Mouse (Mus musculus) G1E (cell line): Measurements from ENCODE around the gene Bard1. TPM values are rescaled to one million over a fixed set of nuclear protein-coding genes. Genes with fewer than 3 reads are reported as not detected.

Source experiments
- ATAC-seq: 2 replicates; pipeline ENCODE4 v1.8.0; 2016; ENCODE audit warnings: mild to moderate bottlenecking; ENCODE audit not compliant: insufficient number of reproducible peaks, poor library complexity, low FRiP score, severe bottlenecking; ENCODE audit errors: extremely low read depth
- DNase-seq: peaks from one replicate; pipeline ENCODE4 v3.0.0; 2012; ENCODE audit warnings: low spot score
- H3K27me3 ChIP-seq: 2 replicates; pipeline ENCODE4 v1.6.1; 2012; ENCODE audit warnings: mild to moderate bottlenecking, low read length, inconsistent platforms; ENCODE audit not compliant: insufficient read depth
- H3K36me3 ChIP-seq: replicated peaks from 2 replicates; pipeline ENCODE3; 2012; ENCODE audit warnings: mild to moderate bottlenecking, inconsistent platforms
- H3K4me1 ChIP-seq: 2 replicates; pipeline ENCODE4 v1.6.1; 2012; ENCODE audit warnings: low read depth, low read length, inconsistent platforms, mixed read lengths; ENCODE audit not compliant: insufficient read depth
- H3K4me3 ChIP-seq: 2 replicates; pipeline ENCODE4 v1.5.1; 2012; ENCODE audit warnings: low read depth, mild to moderate bottlenecking, inconsistent platforms, low read length, moderate library complexity, mixed read lengths
- H3K9me3 ChIP-seq: replicated peaks from 2 replicates; pipeline ENCODE4 v1.6.1; 2012; ENCODE audit warnings: inconsistent platforms
- CTCF ChIP-seq: IDR thresholded peaks from 2 replicates; pipeline ENCODE4 v1.5.1; 2012; ENCODE audit warnings: low read depth, low read length, inconsistent platforms, mixed read lengths
- GATA1 ChIP-seq: IDR thresholded peaks from 2 replicates; pipeline ENCODE4 v1.6.1; 2012; ENCODE audit warnings: borderline replicate concordance, low read length, inconsistent platforms, mixed read lengths
- GATA2 ChIP-seq: IDR thresholded peaks from 2 replicates; pipeline ENCODE4 v1.6.1; 2012; ENCODE audit warnings: low read depth, low read length, inconsistent platforms, borderline replicate concordance
- POLR2AphosphoS5 ChIP-seq: IDR thresholded peaks from 2 replicates; pipeline ENCODE4 v1.6.1; 2012; ENCODE audit warnings: low read depth, low read length, inconsistent platforms; ENCODE audit not compliant: insufficient replicate concordance
- TAL1 ChIP-seq: conservative IDR thresholded peaks from 2 replicates; pipeline ENCODE4 v1.6.1; 2012; ENCODE audit warnings: low read depth, low read length, inconsistent platforms, mixed read lengths
- polyA plus RNA-seq: library from polyadenylated mRNA; stranded (reverse); fragments of >175 nt; gene quantifications from 2 replicates; pipeline ENCODE4 v1.2.3, GENCODE M21; 2012
- total RNA-seq, 2 experiments: library from RNA; stranded (forward) in 1 of 2; stranded (reverse) in 1 of 2; fragments of 200-1000 nt in 1 of 2; fragments of >200 nt in 1 of 2; fragmentation: Nextera tagmentation in 1 of 2; gene quantifications; 2 replicates each; pipeline ENCODE4 v1.2.3; 2014 to 2017

Bard1 gene
- total and polyA plus RNA-seq, 3 experiments = 7.9 to 82.6 (median 22.6) TPM

GRCm38 (mm10) chr1:71055454-71055853, 47.5 kb downstream of the Bard1 start:
- Histone ChIP-seq H3K4me1 (peaks cover 26% of the 10 kb centered on the region), H3K4me3 (no peak overlapping the region), H3K36me3 (peaks cover 70% of the 10 kb centered on the region), H3K9me3 (no peaks in the 10 kb centered on the region), H3K27me3 (no peaks in the 10 kb centered on the region)
- ATAC-seq = no peak
- no peak for DNase-seq
- TF ChIP-seq CTCF = no peak
- no peak for TF ChIP-seq POLR2AphosphoS5

- H3K4me1 ChIP-seq = peaks cover 34% of the 10 kb centered on the region
- TF ChIP-seq POLR2AphosphoS5 (no peak), GATA2 (no peak), CTCF (no peak), GATA1 (no peak), TAL1 (no peak)
- ATAC-seq = 0 out of 2 replicates have a peak, but pooled peaks have one; percentile 15
- H3K36me3 ChIP-seq = peaks cover 65% of the 10 kb centered on the region
- no peak overlapping the region for H3K4me3 ChIP-seq
- no peaks in the 10 kb centered on the region for H3K9me3 ChIP-seq
- H3K27me3 ChIP-seq = no peaks in the 10 kb centered on the region
- DNase-seq = no peak
Observed at GRCm38 (mm10) chr1:71052756-71053155, 50.2 kb downstream of the Bard1 start.

GRCm38 (mm10) chr1:71052252-71052651, 50.7 kb downstream of the Bard1 start:
- Histone ChIP-seq H3K9me3 (no peaks in the 10 kb centered on the region), H3K27me3 (no peaks in the 10 kb centered on the region), H3K4me3 (no peak overlapping the region), H3K36me3 (peaks cover 67% of the 10 kb centered on the region), H3K4me1 (peaks cover 34% of the 10 kb centered on the region)
- DNase-seq = no peak
- 0 out of 2 replicates have a peak, but pooled peaks have one; percentile 18 for ATAC-seq
- TF ChIP-seq GATA2 (no peak), GATA1 (no peak), CTCF (no peak), POLR2AphosphoS5 (no peak), TAL1 (no peak)

GRCm38 (mm10) chr1:71045141-71045540, 57.8 kb downstream of the Bard1 start:
- DNase-seq (peak; percentile 21), ATAC-seq (peak; percentile 92)
- TF ChIP-seq GATA1 = no peak
- TF ChIP-seq TAL1 = peak; percentile 64
- no peak for TF ChIP-seq CTCF
- no peak for TF ChIP-seq POLR2AphosphoS5
- Histone ChIP-seq H3K4me3 (no peak overlapping the region; the same call in 1 of the 2 replicates), H3K36me3 (peaks cover 56% of the 10 kb centered on the region), H3K9me3 (no peaks in the 10 kb centered on the region), H3K4me1 (peaks cover 39% of the 10 kb centered on the region), H3K27me3 (no peaks in the 10 kb centered on the region)

- Histone ChIP-seq H3K36me3 (peaks cover 59% of the 10 kb centered on the region), H3K27me3 (no peaks in the 10 kb centered on the region), H3K4me3 (no peak overlapping the region), H3K9me3 (no peaks in the 10 kb centered on the region), H3K4me1 (peaks cover 35% of the 10 kb centered on the region)
- DNase-seq (no peak), ATAC-seq (no peak)
- TF ChIP-seq GATA1 = no peak
- TF ChIP-seq TAL1 = no peak
- TF ChIP-seq CTCF = no peak
- TF ChIP-seq GATA2 = no peak
Observed at GRCm38 (mm10) chr1:71043951-71044350, 59.0 kb downstream of the Bard1 start.

- Histone ChIP-seq H3K4me3 (no peak overlapping the region; the same call in 1 of the 2 replicates), H3K36me3 (peaks cover 76% of the 10 kb centered on the region), H3K4me1 (peaks cover 21% of the 10 kb centered on the region), H3K9me3 (no peaks in the 10 kb centered on the region), H3K27me3 (no peaks in the 10 kb centered on the region)
- ATAC-seq = peak; percentile 79
- DNase-seq = peak; percentile 51
- TF ChIP-seq POLR2AphosphoS5 (no peak), CTCF (peak; percentile 93)
Observed at GRCm38 (mm10) chr1:71036999-71037398, 65.9 kb downstream of the Bard1 start.

- DNase-seq (no peak), ATAC-seq (no peak)
- Histone ChIP-seq H3K27me3 (no peaks in the 10 kb centered on the region; the same call in 1 of the 2 replicates), H3K4me1 (peaks cover 19% of the 10 kb centered on the region), H3K9me3 (no peaks in the 10 kb centered on the region), H3K36me3 (peaks cover 82% of the 10 kb centered on the region), H3K4me3 (no peak overlapping the region)
- TF ChIP-seq GATA1 = no peak
- no peak for TF ChIP-seq TAL1
- TF ChIP-seq GATA2 = no peak
- no peak for TF ChIP-seq CTCF
- TF ChIP-seq POLR2AphosphoS5 = no peak
Observed at GRCm38 (mm10) chr1:71035565-71035964, 67.4 kb downstream of the Bard1 start.
